Mouse (Mus musculus) lung, postnatal 0 days (tissue): ENCODE data around the gene Gm26620. TPM values are rescaled to one million over a fixed set of nuclear protein-coding genes. Genes with fewer than 3 reads are reported as not detected.

ENCODE experiments used
- ATAC-seq: fragments of 200-750 bp; cut with Nextera tagmentation; 2 replicates; pipeline ENCODE4 v1.8.0; 2017; ENCODE audit warnings: moderate library complexity
- DNase-seq: peaks from one replicate; pipeline ENCODE4 v3.0.0-alpha.2; 2016; ENCODE audit warnings: low spot score
- H3K27ac ChIP-seq: fragments of 300-500 bp; sonication (generic); 2 replicates; pipeline ENCODE4 v1.5.1; 2014; ENCODE audit warnings: antibody characterized with exemption, mild to moderate bottlenecking, low read length, mixed read lengths
- H3K27me3 ChIP-seq: fragments of 300-500 bp; sonication (generic); replicated peaks from 2 replicates; pipeline ENCODE4 v1.6.1; 2014; ENCODE audit warnings: low read length, mixed read lengths; ENCODE audit not compliant: insufficient read depth
- H3K36me3 ChIP-seq: fragments of 300-500 bp; sonication (generic); 2 replicates; pipeline ENCODE4 v1.6.1; 2014; ENCODE audit warnings: low read length, mixed read lengths; ENCODE audit not compliant: insufficient read depth
- H3K4me1 ChIP-seq: fragments of 300-500 bp; sonication (generic); 2 replicates; pipeline ENCODE4 v1.6.1; 2014; ENCODE audit warnings: antibody characterized with exemption, low read depth, low read length, mixed read lengths; ENCODE audit not compliant: insufficient read depth
- H3K4me2 ChIP-seq: fragments of 300-500 bp; sonication (generic); replicated peaks from 2 replicates; pipeline ENCODE4 v1.6.1; 2014; ENCODE audit warnings: low read depth, mild to moderate bottlenecking, low read length, moderate library complexity, mixed read lengths
- H3K4me3 ChIP-seq: fragments of 300-500 bp; sonication (generic); 2 replicates; pipeline ENCODE4 v1.5.1; 2014; ENCODE audit warnings: low read depth, low read length
- H3K9ac ChIP-seq: fragments of 300-500 bp; sonication (generic); replicated peaks from 2 replicates; pipeline ENCODE4 v1.6.1; 2014; ENCODE audit warnings: low read depth, mild to moderate bottlenecking
- H3K9me3 ChIP-seq: fragments of 300-500 bp; sonication (generic); 2 replicates; pipeline ENCODE4 v1.6.1; 2016; ENCODE audit warnings: low read length, mixed read lengths
- CTCF ChIP-seq: IDR thresholded peaks from 2 replicates; pipeline ENCODE4 v1.5.1; 2016; ENCODE audit warnings: antibody characterized with exemption, mild to moderate bottlenecking
- EP300 ChIP-seq: IDR thresholded peaks from 2 replicates; pipeline ENCODE4 v1.6.1; 2016; ENCODE audit warnings: antibody characterized with exemption, mild to moderate bottlenecking, control low read depth
- WGBS: fragments of 180-500 bp; shearing (Covaris S2); extraction: QIAGEN DNeasy Blood & Tissue Kit; methylation state at CpG from one replicate; pipeline ENCODE4 v1.1.7; 2014; 5-methylcytosine and 5-hydroxymethylcytosine counted together
- polyA plus RNA-seq: library from polyadenylated mRNA; unstranded; fragments of >200 nt; fragmentation: Nextera tagmentation; extraction: Ambion mirVana; gene quantifications from 2 replicates; pipeline ENCODE4 v1.2.1, GENCODE M21; 2015

Gm26620 gene
- polyA plus RNA-seq, 1 experiment from 2014 or later, result 0.79 TPM

GRCm38 (mm10) chr1:170861671-170862434 is 23.0 kb upstream of the Gm26620 start:
- H3K36me3 ChIP-seq, result no peaks in the 10 kb centered on the region
- H3K9me3 ChIP-seq, result no peaks in the 10 kb centered on the region
- H3K4me1 ChIP-seq, result no peaks in the 10 kb centered on the region; the same call in 1 of the 2 replicates
- H3K4me3 ChIP-seq, result no peak overlapping the region
- no peak overlapping the region for H3K4me2 ChIP-seq
- ATAC-seq (no peak), DNase-seq (no peak)
- H3K27me3 ChIP-seq, result no peaks in the 10 kb centered on the region
- TF ChIP-seq CTCF, result no peak
- TF ChIP-seq EP300, result no peak
- no peak overlapping the region for H3K9ac ChIP-seq
- WGBS, result 61% methylated on average over 13 of the region's 13 CpGs
- H3K27ac ChIP-seq, result no peak overlapping the region

DNA sequence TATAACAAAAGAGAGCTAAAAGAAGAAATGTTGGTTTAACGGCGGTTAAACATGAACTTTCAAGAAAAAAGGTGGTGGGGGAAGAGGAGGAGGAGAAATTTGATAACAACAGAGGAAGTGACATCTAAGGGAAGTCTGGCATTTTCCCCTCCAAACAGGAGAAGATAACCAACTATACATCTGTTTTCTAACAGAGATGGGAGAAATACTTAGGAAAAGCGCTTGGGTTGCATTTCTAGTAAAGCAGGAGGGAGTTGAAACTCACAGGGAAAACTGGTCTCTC is 22.5 kb upstream of the Gm26620 start:
- Histone ChIP-seq H3K27me3 (no peaks in the 10 kb centered on the region), H3K4me3 (no peak overlapping the region), H3K36me3 (no peaks in the 10 kb centered on the region), H3K27ac (no peak overlapping the region), H3K9me3 (no peaks in the 10 kb centered on the region), H3K4me1 (no peaks in the 10 kb centered on the region; the same call in 1 of the 2 replicates), H3K4me2 (no peak overlapping the region), H3K9ac (no peak overlapping the region)
- 50% methylated on average over 3 of the region's 3 CpGs for WGBS
- no peak for TF ChIP-seq CTCF
- TF ChIP-seq EP300, result no peak
- no peak for DNase-seq
- no peak for ATAC-seq

GRCm38 (mm10) chr1:170863033-170863432 is 21.8 kb upstream of the Gm26620 start:
- WGBS, result 50% methylated on average over 4 of the region's 4 CpGs
- Histone ChIP-seq H3K27ac (no peak overlapping the region), H3K9ac (no peak overlapping the region), H3K27me3 (no peaks in the 10 kb centered on the region), H3K4me2 (no peak overlapping the region), H3K4me1 (no peaks in the 10 kb centered on the region; the same call in 1 of the 2 replicates), H3K36me3 (no peaks in the 10 kb centered on the region), H3K4me3 (no peak overlapping the region), H3K9me3 (no peaks in the 10 kb centered on the region)
- no peak for DNase-seq
- ATAC-seq, result no peak
- TF ChIP-seq CTCF, result no peak
- TF ChIP-seq EP300, result no peak

GRCm38 (mm10) chr1:170864234-170864633 is 20.6 kb upstream of the Gm26620 start:
- DNase-seq, result no peak
- Histone ChIP-seq H3K4me1 (no peaks in the 10 kb centered on the region; the same call in 1 of the 2 replicates), H3K27me3 (no peaks in the 10 kb centered on the region), H3K9ac (no peak overlapping the region), H3K4me2 (no peak overlapping the region), H3K9me3 (no peaks in the 10 kb centered on the region), H3K4me3 (no peak overlapping the region), H3K36me3 (no peaks in the 10 kb centered on the region), H3K27ac (no peak overlapping the region)
- TF ChIP-seq CTCF (no peak), EP300 (no peak)
- ATAC-seq, result no peak

DNA sequence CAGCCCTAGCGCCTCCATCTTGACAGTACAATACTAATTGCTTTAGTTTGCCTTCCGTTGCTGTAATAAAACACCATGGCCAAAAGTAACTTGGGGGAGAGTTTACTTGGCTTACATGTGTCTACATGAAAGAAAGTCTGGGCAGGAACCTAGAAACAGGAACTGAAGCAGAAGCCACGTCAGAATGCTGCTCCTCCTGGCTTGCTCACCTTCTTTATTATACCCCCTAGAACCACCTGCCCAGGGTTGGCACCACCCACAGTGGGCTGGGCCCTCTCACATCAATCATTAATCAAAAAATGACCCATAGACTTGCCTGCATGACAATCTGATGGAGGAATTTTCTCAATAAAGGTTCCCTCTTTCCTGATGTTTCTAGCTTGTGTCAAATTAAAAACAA is 20.1 kb upstream of the Gm26620 start:
- Histone ChIP-seq H3K4me1 (no peaks in the 10 kb centered on the region; the same call in 1 of the 2 replicates), H3K4me3 (no peak overlapping the region), H3K9me3 (no peaks in the 10 kb centered on the region), H3K9ac (no peak overlapping the region), H3K4me2 (no peak overlapping the region), H3K36me3 (no peaks in the 10 kb centered on the region), H3K27me3 (no peaks in the 10 kb centered on the region), H3K27ac (no peak overlapping the region)
- ATAC-seq (no peak), DNase-seq (no peak)
- WGBS, result 78% methylated on average over 3 of the region's 3 CpGs
- TF ChIP-seq CTCF (no peak), EP300 (no peak)

GRCm38 (mm10) chr1:170865406-170865805 is 19.5 kb upstream of the Gm26620 start:
- ATAC-seq (no peak), DNase-seq (no peak)
- no peaks in the 10 kb centered on the region for H3K36me3 ChIP-seq
- H3K4me1 ChIP-seq, result no peaks in the 10 kb centered on the region; the same call in 1 of the 2 replicates
- H3K4me2 ChIP-seq, result no peak overlapping the region
- no peak overlapping the region for H3K9ac ChIP-seq
- no peaks in the 10 kb centered on the region for H3K9me3 ChIP-seq
- TF ChIP-seq EP300 (no peak), CTCF (no peak)
- 71% methylated on average over 5 of the region's 5 CpGs for WGBS
- no peaks in the 10 kb centered on the region for H3K27me3 ChIP-seq
- H3K27ac ChIP-seq, result no peak overlapping the region
- H3K4me3 ChIP-seq, result no peak overlapping the region
